ENCODE assay signal across 11 mouse cellular contexts in the genomic region with DNA sequence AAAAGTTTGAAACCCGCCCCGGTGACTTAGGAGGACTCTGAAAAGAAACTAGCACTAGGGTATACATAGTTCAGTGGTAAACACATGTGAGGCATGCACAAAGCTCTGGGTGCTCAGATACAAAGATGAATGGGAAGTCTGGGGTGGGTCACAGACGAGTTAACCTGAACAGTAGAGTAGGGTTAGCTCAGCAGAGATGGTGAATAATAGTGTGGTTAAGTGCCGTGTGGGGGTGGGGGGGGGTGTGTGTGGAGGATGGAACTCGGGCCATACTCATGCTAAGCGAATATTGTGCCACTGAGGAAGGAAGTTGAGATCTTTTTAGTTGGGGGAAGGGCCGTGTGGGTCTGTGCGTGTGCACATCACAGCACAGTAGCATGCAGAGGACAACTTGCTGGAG. TPM values are rescaled to one million over a fixed set of nuclear protein-coding genes. Genes with fewer than 3 reads are reported as not detected.
A peak's percentile ranks its signal among the peaks of the same experiment; 100 is the strongest.
DNase-seq lines count a peak whose midpoint lies in the region; ATAC-seq and TF ChIP-seq lines count a peak whose summit lies in the region.
"Had no signal": no experiment of that assay in that cellular context is flagged by ENCODE, and none has a peak within 500 bp of the region (broad histone marks: within the 10 kb centered on the region; RNA-seq: fewer than 3 reads in every experiment).

No protein-coding gene starts in this region.

- no peaks in the 10 kb centered on the region for H3K9me3 ChIP-seq in heart, embryonic 16.5 days (replicated peaks; ENCODE audit: control insufficient read depth, low read length)
- no peaks in the 10 kb centered on the region for H3K9me3 ChIP-seq in CH12.LX (replicated peaks; ENCODE audit: low read length)
- no peaks in the 10 kb centered on the region for H3K9me3 ChIP-seq in embryonic facial prominence, embryonic 13.5 days
- no peaks in the 10 kb centered on the region for H3K9me3 ChIP-seq in liver, embryonic 14.5 days (ENCODE audit: control insufficient read depth, low read length)

- H3K4me2 ChIP-seq in heart, embryonic 16.5 days (ENCODE audit: low read depth, low read length) = peak overlapping the region; percentile 67
- H3K4me2 ChIP-seq in CH12.LX (ENCODE audit: insufficient read depth, low read depth, poor library complexity, severe bottlenecking) = peak overlapping the region; percentile 80
- peak overlapping the region; percentile 85; the same call in 1 of the 2 replicates for H3K4me2 ChIP-seq in embryonic facial prominence, embryonic 13.5 days
- H3K4me2 ChIP-seq in liver, embryonic 14.5 days (ENCODE audit: low read depth) = peak overlapping the region; percentile 70

- WGBS in heart, embryonic 16.5 days = 61% methylated on average over 8 of the region's 8 CpGs
- 86% methylated on average over 8 of the region's 8 CpGs for WGBS in embryonic facial prominence, embryonic 13.5 days
- 44% methylated on average over 8 of the region's 8 CpGs for WGBS in liver, embryonic 14.5 days (ENCODE audit: insufficient replicate concordance)

- TF ChIP-seq EP300 in CH12.LX (IDR thresholded peaks at IDR 0.05; ENCODE audit: low read length) = no peak
- no peak for TF ChIP-seq EP300 in liver, embryonic 14.5 days (IDR thresholded peaks at IDR 0.05; ENCODE audit: low read depth)

- no peak for DNase-seq in heart, adult 9 months (ENCODE audit: low spot score in 2 of 2)
- peak; percentile 21 for DNase-seq in CH12.LX (ENCODE audit: extremely low read depth)
- no peak for DNase-seq in liver, embryonic 14.5 days (ENCODE audit: low read depth in 3 of 3, low spot score in 3 of 3)
- no peak for DNase-seq in embryo, embryonic 10 days (ENCODE audit: low spot score)
- no peak for DNase-seq in cerebellum, adult 9-10 months
- DNase-seq in lung, postnatal 4 days = no peak
- DNase-seq: cerebellum, postnatal 10 days had no signal

- in situ Hi-C loops in CH12.LX (cut with MboI; ENCODE audit: low pct_ligation_motif_present, low pct_unique_long_range_greater_than_20kb, low sequenced_read_pairs) = no loop called here

- H3K27ac ChIP-seq in heart, embryonic 16.5 days (ENCODE audit: low read length) = no peak overlapping the region
- no peak overlapping the region for H3K27ac ChIP-seq in CH12.LX (ENCODE audit: insufficient read depth, low read depth)
- no peak overlapping the region for H3K27ac ChIP-seq in embryonic facial prominence, embryonic 13.5 days
- H3K27ac ChIP-seq in liver, embryonic 14.5 days = no peak overlapping the region

- H3K4me3 ChIP-seq in heart, embryonic 16.5 days (ENCODE audit: low read length) = peak overlapping the region; percentile 78
- peak overlapping the region in 1 of 3 experiments; percentile 87 for H3K4me3 ChIP-seq in CH12.LX (replicated peaks in 1 of 3; ENCODE audit: low read depth in 2 of 3, low read length in 2 of 3, poor library complexity in 1 of 3)
- peak overlapping the region; percentile 89; the same call in 1 of the 2 replicates for H3K4me3 ChIP-seq in embryonic facial prominence, embryonic 13.5 days
- H3K4me3 ChIP-seq in liver, embryonic 14.5 days (ENCODE audit: insufficient read depth in 1 of 2, low read depth in 2 of 2, low read length in 2 of 2) = peak overlapping the region; percentile 29 to 70; a peak in 2 of 4 replicates

- H3K36me3 ChIP-seq in heart, embryonic 16.5 days (ENCODE audit: control insufficient read depth, insufficient read depth) = peaks cover 31% of the 10 kb centered on the region
- H3K36me3 ChIP-seq in CH12.LX (replicated peaks in 1 of 2; ENCODE audit: control insufficient read depth in 1 of 2, insufficient read depth in 1 of 2, low read length in 1 of 2) = peaks cover 27 to 51% of the 10 kb centered on the region in 2 experiments
- H3K36me3 ChIP-seq in embryonic facial prominence, embryonic 13.5 days = peaks cover 38% of the 10 kb centered on the region
- H3K36me3 ChIP-seq in liver, embryonic 14.5 days (replicated peaks; ENCODE audit: control insufficient read depth, insufficient read depth, low read depth) = peaks cover 24% of the 10 kb centered on the region

- TF ChIP-seq RAD21 in CH12.LX (IDR thresholded peaks at IDR 0.05; ENCODE audit: low read depth, low read length) = no peak

- H3K4me1 ChIP-seq in heart, embryonic 16.5 days (ENCODE audit: control insufficient read depth, insufficient read depth, low read length) = peaks cover 28% of the 10 kb centered on the region
- H3K4me1 ChIP-seq in CH12.LX (ENCODE audit: control insufficient read depth in 1 of 2, insufficient read depth in 2 of 2) = peaks cover 8 to 39% of the 10 kb centered on the region in 2 experiments
- peaks cover 24% of the 10 kb centered on the region for H3K4me1 ChIP-seq in embryonic facial prominence, embryonic 13.5 days
- H3K4me1 ChIP-seq in liver, embryonic 14.5 days (replicated peaks; ENCODE audit: control insufficient read depth in 2 of 2, insufficient read depth in 2 of 2, low read length in 1 of 2) = peaks cover 13 to 25% of the 10 kb centered on the region in 2 experiments

- no peak for ATAC-seq in heart, embryonic 16.5 days (replicated peaks; ENCODE audit: extremely low read depth, insufficient read depth, low FRiP score)
- no peak for ATAC-seq in embryonic facial prominence, embryonic 13.5 days (ENCODE audit: insufficient number of reproducible peaks, insufficient read depth, low FRiP score, low TSS enrichment, low read depth)
- ATAC-seq in liver, embryonic 14.5 days (ENCODE audit: insufficient read depth) = no peak

- H3K9ac ChIP-seq in heart, embryonic 16.5 days (ENCODE audit: low read length) = peak overlapping the region; percentile 91
- H3K9ac ChIP-seq in CH12.LX (ENCODE audit: insufficient read depth, low read depth) = peak overlapping the region; percentile 90
- 0 out of 2 replicates have a peak overlapping the region, but pooled peaks have one; percentile 92 for H3K9ac ChIP-seq in embryonic facial prominence, embryonic 13.5 days
- no peak overlapping the region for H3K9ac ChIP-seq in liver, embryonic 14.5 days (replicated peaks)

- 0 out of 2 replicates have a peak, but pooled peaks have one; percentile 9 for TF ChIP-seq POLR2A in CH12.LX (IDR thresholded peaks at IDR 0.05; ENCODE audit: low read depth, low read length)

- peaks cover 36% of the 10 kb centered on the region for H3K79me2 ChIP-seq in CH12.LX (replicated peaks; ENCODE audit: control insufficient read depth, extremely low read depth, insufficient read depth, poor library complexity, severe bottlenecking)

- dilution Hi-C loops in CH12.LX (cut with MboI; ENCODE audit: extremely low pct_ligation_motif_present, extremely low pct_unique_long_range_greater_than_20kb, low sequenced_read_pairs) = no loop called here

- no peak for TF ChIP-seq CTCF in CH12.LX (conservative IDR thresholded peaks at IDR 0.05 in 1 of 2, IDR thresholded peaks at IDR 0.05 in 1 of 2; ENCODE audit: low read depth in 2 of 2, low read length in 2 of 2)
- no peak for TF ChIP-seq CTCF in liver, embryonic 14.5 days (IDR thresholded peaks at IDR 0.05; ENCODE audit: low read depth)

- no peaks in the 10 kb centered on the region for H3K27me3 ChIP-seq in heart, embryonic 16.5 days (ENCODE audit: control insufficient read depth, insufficient read depth, low read length)
- H3K27me3 ChIP-seq in CH12.LX (replicated peaks) = no peaks in the 10 kb centered on the region
- H3K27me3 ChIP-seq in embryonic facial prominence, embryonic 13.5 days = no peaks in the 10 kb centered on the region
- H3K27me3 ChIP-seq in liver, embryonic 14.5 days (ENCODE audit: control insufficient read depth, insufficient read depth, low read length) = no peaks in the 10 kb centered on the region

TF ChIP-seq in CH12.LX, 34 proteins besides CTCF, POLR2A, EP300 and RAD21:
- TF ChIP-seq GABPA (IDR thresholded peaks at IDR 0.05; ENCODE audit: insufficient replicate concordance, low read depth, low read length) (no peak), CHD2 (IDR thresholded peaks at IDR 0.05; ENCODE audit: low read length) (0 out of 2 replicates have a peak, but pooled peaks have one; percentile 14), IRF4 (IDR thresholded peaks at IDR 0.05; ENCODE audit: low read depth, low read length) (no peak)

RNA-seq across cellular contexts. Expression of gene Mdh2, which starts 2.1 kb away (rescaled TPM):
- polyA plus RNA-seq in heart, embryonic 16.5 days (2015; fragmentation: Nextera tagmentation; extraction: Ambion mirVana) = 1,315 and 1,333 TPM in 2 replicates
- 152 and 163 TPM in 2 replicates for total RNA-seq in CH12.LX (2012; rRNA removed)
- total RNA-seq in CH12.LX (2014; rRNA removed) = 119 and 133 TPM in 2 replicates
- 489 and 569 TPM in 2 replicates for polyA plus RNA-seq in CH12.LX (2012; ENCODE audit: insufficient read length, low read depth)
- polyA plus RNA-seq in embryonic facial prominence, embryonic 13.5 days (2015; fragmentation: Nextera tagmentation; extraction: Ambion mirVana) = 432 and 479 TPM in 2 replicates
- polyA plus RNA-seq in liver, embryonic 14.5 days (2012; rRNA removed) = 211 and 224 TPM in 2 replicates
- polyA plus RNA-seq in liver, embryonic 14.5 days (2014; fragmentation: Nextera tagmentation; extraction: Ambion mirVana) = 307 and 326 TPM in 2 replicates

RNA-seq across cellular contexts. Expression of gene Styxl1, which starts 2.1 kb away (rescaled TPM):
- 0.15 and 0.56 TPM in 2 replicates for polyA plus RNA-seq in heart, embryonic 16.5 days (2015; fragmentation: Nextera tagmentation; extraction: Ambion mirVana)
- total RNA-seq in CH12.LX (2012; rRNA removed) = not detected in 2 replicates
- not detected in 2 replicates for total RNA-seq in CH12.LX (2014; rRNA removed)
- not detected in 2 replicates for polyA plus RNA-seq in CH12.LX (2012; ENCODE audit: insufficient read length, low read depth)
- polyA plus RNA-seq in embryonic facial prominence, embryonic 13.5 days (2015; fragmentation: Nextera tagmentation; extraction: Ambion mirVana) = 0.31 TPM in 1 of 2 replicates, not detected in the other
- polyA plus RNA-seq in liver, embryonic 14.5 days (2012; rRNA removed) = 0.02 TPM in 1 of 2 replicates, not detected in the other
- not detected in 2 replicates for polyA plus RNA-seq in liver, embryonic 14.5 days (2014; fragmentation: Nextera tagmentation; extraction: Ambion mirVana)
- total RNA-seq: left cerebral cortex, postnatal 14 days had no signal
- polyA plus RNA-seq: neural tube, embryonic 11.5 days had no signal

RNA-seq across cellular contexts. Expression of gene Srrm3, which starts 26.4 kb away (rescaled TPM):
- 0.07 and 0.09 TPM in 2 replicates for polyA plus RNA-seq in heart, embryonic 16.5 days (2015; fragmentation: Nextera tagmentation; extraction: Ambion mirVana)
- total RNA-seq in CH12.LX (2012; rRNA removed) (not detected in 2 replicates), CH12.LX (2014; rRNA removed) (not detected in 2 replicates)
- polyA plus RNA-seq in CH12.LX (2012; ENCODE audit: insufficient read length, low read depth) = not detected in 2 replicates
- polyA plus RNA-seq in embryonic facial prominence, embryonic 13.5 days (2015; fragmentation: Nextera tagmentation; extraction: Ambion mirVana) = 1.1 and 1.5 TPM in 2 replicates
- 0.01 and 0.27 TPM in 2 replicates for polyA plus RNA-seq in liver, embryonic 14.5 days (2012; rRNA removed)
- not detected in 2 replicates for polyA plus RNA-seq in liver, embryonic 14.5 days (2014; fragmentation: Nextera tagmentation; extraction: Ambion mirVana)

RNA-seq across cellular contexts. Expression of gene Tmem120a, which starts 36.1 kb away (rescaled TPM):
- polyA plus RNA-seq in heart, embryonic 16.5 days (2015; fragmentation: Nextera tagmentation; extraction: Ambion mirVana) = 36.3 and 37.4 TPM in 2 replicates
- total RNA-seq in CH12.LX (2012; rRNA removed) (21.4 and 22.2 TPM in 2 replicates), CH12.LX (2014; rRNA removed) (9.1 and 12.0 TPM in 2 replicates)
- polyA plus RNA-seq in CH12.LX (2012; ENCODE audit: insufficient read length, low read depth) = 27.1 and 27.7 TPM in 2 replicates
- 39.4 and 46.8 TPM in 2 replicates for polyA plus RNA-seq in embryonic facial prominence, embryonic 13.5 days (2015; fragmentation: Nextera tagmentation; extraction: Ambion mirVana)
- polyA plus RNA-seq in liver, embryonic 14.5 days (2012; rRNA removed) = 5.4 and 5.7 TPM in 2 replicates
- 15.2 and 16.0 TPM in 2 replicates for polyA plus RNA-seq in liver, embryonic 14.5 days (2014; fragmentation: Nextera tagmentation; extraction: Ambion mirVana)
